Mouse (Mus musculus) lung, postnatal 14 days (tissue): Measurements from ENCODE around the gene Prkag2.
"Not testable (repeated sequence)": the region's sequence is repeated elsewhere in the genome, so short reads cannot be mapped to it uniquely, and the experiment has no call there.

Experiments
- DNase-seq: peaks from one replicate; pipeline ENCODE4 v3.0.0; 2021

Prkag2 gene

DNA sequence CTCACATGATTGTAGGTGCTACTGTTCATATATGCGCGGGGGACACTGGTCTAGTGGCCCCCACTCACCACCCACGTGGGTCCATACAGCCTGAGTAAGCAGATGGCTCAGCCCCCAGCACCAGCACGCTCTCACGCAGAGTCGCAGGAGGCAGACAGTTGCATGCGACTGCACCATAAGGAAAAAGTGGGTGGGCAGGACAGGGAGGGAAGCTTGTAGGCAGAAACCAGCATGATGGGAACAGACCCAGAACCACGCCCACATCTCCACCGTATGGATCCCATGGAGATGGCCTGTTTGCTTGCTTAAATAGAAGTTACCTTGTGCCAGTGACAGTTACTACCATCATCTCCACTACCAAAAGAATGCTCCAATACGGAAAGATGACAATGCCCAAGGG lies 15.3 kb downstream of the Prkag2 start:
- DNase-seq, result no peak

DNA sequence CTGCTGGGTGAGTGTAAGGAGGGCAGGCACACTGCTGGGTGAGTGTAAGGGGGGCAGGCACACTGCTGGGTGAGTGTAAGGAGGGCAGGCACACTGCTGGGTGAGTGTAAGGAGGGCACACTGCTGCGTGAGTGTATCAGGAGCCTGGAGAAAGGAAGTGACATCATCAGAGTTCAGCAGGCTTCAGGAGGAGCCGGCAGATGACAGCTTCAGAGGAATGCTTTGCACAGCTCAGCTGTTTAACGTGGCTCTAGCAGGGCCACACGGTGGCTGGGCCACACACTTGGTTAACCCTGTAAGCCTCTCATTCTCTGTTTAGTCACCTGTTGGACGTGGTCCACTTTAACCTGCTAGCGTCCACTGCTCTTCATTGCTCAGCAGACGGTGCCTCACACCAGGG lies 16.6 kb downstream of the Prkag2 start:
- no peak for DNase-seq

GRCm38 (mm10) chr5:25082542-25082941 lies 17.9 kb downstream of the Prkag2 start:
- peak; percentile 61 for DNase-seq

- DNase-seq, result peak; percentile 41
Measured at GRCm38 (mm10) chr5:25081545-25081944, 18.9 kb downstream of the Prkag2 start.

GRCm38 (mm10) chr5:25080994-25081393 lies 19.4 kb downstream of the Prkag2 start:
- DNase-seq, result no peak

- DNase-seq, result no peak
Measured at GRCm38 (mm10) chr5:25080438-25080945, 19.9 kb downstream of the Prkag2 start.

- DNase-seq, result no peak
Measured at GRCm38 (mm10) chr5:25079766-25080265, 20.6 kb downstream of the Prkag2 start.

DNA sequence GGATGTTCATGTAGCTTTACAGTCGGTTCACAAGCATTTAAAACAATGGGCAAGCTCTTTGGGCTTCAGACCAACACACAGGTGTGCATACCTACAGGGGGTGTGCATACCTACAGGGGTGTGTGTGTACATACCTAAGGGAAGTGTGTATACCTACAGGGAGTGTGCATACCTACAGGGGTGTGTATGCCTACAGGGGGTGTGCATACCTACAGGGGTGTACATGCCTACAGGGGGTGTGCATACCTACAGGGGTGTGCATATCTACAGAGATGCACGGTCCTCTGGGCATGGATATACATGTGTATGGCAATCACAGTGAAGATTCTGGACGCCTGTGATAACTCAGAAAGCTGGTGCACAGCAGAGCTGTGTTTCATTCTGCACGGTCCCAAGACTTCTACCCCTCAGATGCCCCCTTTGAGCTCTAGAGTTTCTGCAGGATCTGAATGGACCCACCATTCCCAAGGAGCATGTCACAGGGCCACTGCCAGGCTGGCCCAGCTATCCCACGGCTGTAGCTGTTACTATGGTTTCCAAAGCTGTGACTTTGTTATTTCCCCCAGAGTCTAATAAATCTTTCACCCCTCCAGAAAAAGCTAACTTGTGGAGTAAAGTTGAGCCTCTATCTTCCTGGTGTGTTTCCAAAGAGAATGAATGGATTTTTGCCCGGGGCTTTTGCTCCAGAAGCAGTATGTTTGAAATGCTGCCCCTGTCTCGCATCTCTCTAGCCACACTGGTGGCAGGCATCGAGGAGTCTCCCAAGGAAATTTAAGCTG lies 22.4 kb downstream of the Prkag2 start:
- DNase-seq, result no peak

- DNase-seq, result not testable (repeated sequence)
Measured at GRCm38 (mm10) chr5:25077258-25077657, 23.2 kb downstream of the Prkag2 start.

DNA sequence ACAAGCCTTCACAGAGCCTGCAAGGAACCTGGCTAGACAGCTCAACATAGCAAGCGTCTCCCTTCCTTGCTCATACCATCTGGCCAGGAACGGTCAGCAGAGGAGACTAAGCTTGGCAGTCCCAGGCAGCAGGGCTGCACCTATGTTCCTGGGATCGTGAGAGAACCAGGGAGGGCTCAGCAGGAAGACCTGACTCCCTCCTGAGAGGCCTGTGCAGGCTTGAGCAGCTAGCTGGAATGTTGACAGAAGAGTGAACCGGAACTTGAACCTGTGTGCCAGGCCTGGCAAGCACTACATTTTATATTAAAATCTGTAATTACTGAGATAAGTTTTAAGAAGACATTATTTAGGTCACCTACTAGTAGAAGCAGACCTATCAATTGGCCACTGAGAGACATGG lies 24.8 kb downstream of the Prkag2 start:
- DNase-seq, result no peak

GRCm38 (mm10) chr5:25069815-25070214 lies 30.6 kb downstream of the Prkag2 start:
- peak; percentile 40 for DNase-seq

DNA sequence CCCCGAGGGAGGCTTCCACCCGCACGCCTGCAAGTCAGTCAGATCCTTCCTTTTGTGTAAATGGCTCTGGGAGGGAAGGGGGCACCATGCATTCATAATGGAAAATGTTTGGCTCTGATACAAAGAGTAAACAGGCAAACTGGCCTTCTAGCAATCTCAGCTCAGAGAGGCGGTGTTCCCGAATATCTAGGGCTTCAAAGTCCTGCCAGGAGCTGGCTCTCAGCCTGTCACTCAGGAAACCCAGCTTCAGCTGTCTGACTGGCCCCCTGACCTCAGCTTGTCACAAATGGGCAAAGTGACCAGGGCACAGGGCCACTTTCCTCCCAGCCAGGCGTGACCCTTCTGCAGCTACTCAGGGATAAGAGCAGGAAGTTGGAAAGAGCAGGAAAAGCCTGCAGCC lies 33.3 kb downstream of the Prkag2 start:
- DNase-seq, result peak; percentile 82

DNA sequence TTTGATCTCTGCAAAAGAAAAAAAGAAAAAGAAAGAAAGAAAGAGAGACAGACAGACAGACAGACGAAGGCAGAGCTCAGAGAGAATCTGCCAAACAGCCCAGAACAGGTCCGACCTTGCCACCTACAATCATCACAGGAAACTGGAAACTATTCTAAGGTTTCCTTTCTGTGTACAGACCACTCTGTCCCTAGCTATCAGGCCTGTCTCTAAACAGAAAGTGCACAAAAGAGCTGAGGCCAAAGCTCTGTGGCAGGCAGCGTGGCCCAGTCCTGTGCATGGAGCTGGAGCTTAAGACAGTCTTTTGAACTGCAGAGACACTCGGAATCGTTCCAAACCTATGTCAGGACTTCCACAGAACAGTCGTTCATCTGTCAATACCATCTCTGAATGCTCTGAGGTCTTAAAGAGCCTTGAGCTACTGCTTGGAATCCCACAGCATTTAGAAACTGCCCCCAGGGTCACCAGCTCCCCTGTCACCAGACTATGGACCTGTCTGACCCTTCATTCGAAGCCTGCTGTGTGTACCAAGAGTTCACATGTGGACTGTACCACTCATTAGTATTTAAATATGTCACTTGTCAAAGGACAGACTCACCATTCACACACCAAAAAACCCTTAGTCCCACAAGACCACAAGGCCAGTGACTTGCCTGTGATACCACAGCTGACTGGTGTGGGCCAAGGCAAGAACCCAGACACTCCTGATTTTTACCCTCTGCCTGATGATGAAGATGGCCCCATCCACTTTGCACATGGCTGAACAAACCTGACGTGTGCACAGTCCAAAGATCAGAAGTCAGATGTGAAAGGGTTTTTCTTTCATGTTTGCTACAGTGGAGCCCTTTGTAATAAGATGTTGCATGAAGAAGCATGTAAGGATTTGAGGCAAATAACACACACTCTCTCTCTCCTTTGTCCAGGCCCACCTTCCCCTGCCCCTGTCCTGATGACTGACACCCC lies 35.9 kb downstream of the Prkag2 start:
- no peak for DNase-seq

DNA sequence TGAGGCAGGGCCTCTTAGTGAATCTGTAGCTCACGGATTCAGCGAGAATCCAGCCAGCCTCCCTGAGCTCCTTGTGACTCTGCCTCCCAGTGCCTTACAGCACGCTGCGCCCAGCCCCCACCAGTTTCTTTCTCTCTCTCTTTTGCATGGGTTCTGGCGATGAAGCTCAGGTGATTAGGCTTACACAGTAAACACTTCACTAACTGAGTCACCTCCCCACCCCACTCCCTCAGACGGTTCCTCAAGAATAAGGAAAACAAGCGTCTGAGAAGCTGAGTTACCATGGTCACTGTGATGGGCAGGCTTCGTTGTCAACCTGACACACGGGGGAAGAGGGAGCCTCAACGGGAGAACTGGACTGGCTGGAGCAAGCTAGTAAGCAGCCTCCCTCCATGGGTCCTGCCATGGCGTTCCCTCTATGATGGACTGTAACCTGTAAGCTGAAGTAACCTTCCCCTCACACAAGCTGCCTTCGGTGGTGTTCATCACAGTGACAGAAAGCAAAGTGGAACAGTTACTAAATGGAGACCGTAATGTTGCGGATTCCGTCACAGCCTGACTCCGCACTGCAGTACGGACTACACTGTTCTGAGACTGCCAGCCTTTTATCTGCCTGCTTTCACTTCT lies 37.8 kb downstream of the Prkag2 start:
- peak; percentile 37 for DNase-seq

GRCm38 (mm10) chr5:25058853-25059741 lies 41.3 kb downstream of the Prkag2 start:
- no peak for DNase-seq

GRCm38 (mm10) chr5:25058417-25058816 lies 42.0 kb downstream of the Prkag2 start:
- DNase-seq, result peak; percentile 58

- DNase-seq, result no peak
Measured at GRCm38 (mm10) chr5:25055288-25055687, 45.2 kb downstream of the Prkag2 start.

DNA sequence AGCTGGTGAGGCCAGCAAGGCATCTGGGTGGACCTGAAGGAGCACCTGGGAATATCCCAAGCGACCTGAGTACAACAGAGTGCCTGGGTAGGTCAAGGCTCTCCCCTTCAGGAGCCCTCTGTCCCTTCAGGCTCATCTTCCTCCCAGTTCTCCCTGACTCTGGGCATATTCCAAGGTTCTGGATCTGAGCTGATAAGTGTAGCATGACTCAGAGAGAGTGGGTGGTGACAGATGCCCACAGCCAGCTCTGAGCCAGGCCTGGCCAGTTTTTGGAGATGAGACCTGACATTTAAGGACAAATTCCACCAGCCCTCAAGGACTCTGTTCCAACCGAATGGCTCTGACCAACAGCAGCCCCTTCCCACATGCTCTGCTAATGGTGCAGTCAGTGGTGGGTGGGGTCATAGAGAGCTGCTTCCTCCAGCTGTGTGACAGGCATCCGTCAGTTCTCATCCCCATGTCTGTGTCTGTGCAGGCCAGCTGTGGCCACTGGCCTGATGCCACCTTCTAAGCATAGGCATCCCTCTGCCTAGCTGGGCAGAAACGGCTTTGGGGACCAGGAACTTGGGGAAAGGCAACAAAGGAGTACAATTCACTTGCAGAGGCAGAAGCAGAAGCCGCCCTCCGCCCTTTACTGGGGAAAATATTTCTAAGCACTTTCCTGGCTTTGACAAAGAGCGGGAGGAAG lies 46.3 kb downstream of the Prkag2 start:
- no peak for DNase-seq

DNA sequence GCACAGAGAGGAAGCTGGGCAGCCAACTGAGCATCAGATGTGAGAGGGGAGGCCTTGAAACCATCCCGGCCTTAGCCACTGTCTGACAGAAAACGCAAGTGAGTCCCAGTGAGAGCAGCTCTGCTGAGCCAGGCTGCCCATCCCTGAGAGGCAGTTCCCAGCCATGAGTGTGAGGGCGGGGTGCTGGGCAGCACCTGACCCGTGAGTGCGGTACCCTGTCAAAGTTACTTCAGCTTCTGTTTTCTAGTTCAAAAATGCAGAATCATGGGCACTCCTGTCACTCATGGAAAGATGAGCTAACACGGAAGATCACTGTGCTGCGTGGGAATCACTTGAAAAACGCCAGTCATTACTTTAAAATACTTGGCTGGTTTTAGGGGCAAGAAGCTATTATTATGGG lies 49.6 kb downstream of the Prkag2 start:
- DNase-seq, result no peak

GRCm38 (mm10) chr5:25047670-25048069 lies 52.8 kb downstream of the Prkag2 start:
- no peak for DNase-seq

- DNase-seq, result no peak
Measured at GRCm38 (mm10) chr5:25046762-25047161, 53.7 kb downstream of the Prkag2 start.
